ENCODE assay signal across 14 mouse cellular contexts in the genomic region with DNA sequence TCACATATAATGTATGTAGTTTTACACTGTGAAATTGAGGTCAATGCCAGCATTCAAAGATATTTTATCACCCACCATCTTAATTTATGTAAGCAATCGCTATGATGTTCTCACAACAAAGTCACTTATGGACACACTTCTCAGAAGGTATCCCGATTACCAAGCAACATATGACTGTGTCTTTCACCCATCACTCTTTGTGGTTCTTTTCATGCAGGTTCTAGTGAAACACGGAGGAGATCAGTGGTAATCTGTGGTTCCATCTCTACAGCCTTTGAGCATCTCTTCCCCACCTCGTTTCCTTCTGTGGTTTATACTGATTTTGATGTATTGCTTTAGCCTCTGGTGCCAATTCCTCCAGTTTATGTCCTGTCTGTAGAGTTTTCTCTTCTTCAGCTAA.
"Had no signal": no experiment of that assay in that cellular context is flagged by ENCODE, and none has a peak within 500 bp of the region (broad histone marks: within the 10 kb centered on the region; RNA-seq: fewer than 3 reads in every experiment).

No protein-coding gene starts in this region.

- ATAC-seq: midbrain, embryonic 15.5 days had no signal

- DNase-seq: kidney, adult 18-20 months; kidney, adult 9 months; kidney, postnatal 14 days; kidney, postnatal 4 days; liver, embryonic 13.5 days; lung, adult 2 months; lung, postnatal 14 days; lung, postnatal 4 days; right cerebral cortex, adult 18-20 months; right cerebral cortex, postnatal 14 days; right cerebral cortex, postnatal 4 days; thymus, adult 2 months; thymus, postnatal 36 days had no signal
